Mouse (Mus musculus): Measurements from ENCODE around the gene Fnbp4. TPM values are rescaled to one million over a fixed set of nuclear protein-coding genes. Genes with fewer than 3 reads are reported as not detected.

The Fnbp4 gene
- polyA plus RNA-seq (2012; rRNA removed), result 20.6 and 21.2 TPM in 2 replicates

- peak within 1 kb of the TSS; percentile 92 for H3K27ac ChIP-seq (ENCODE audit: insufficient read depth, low read depth, low read length)
- DNase-seq, result peak; percentile 100
- H3K27me3 ChIP-seq (replicated peaks; ENCODE audit: control insufficient read depth, insufficient read depth, low read length), result no peaks in the 10 kb centered on the region
- H3K4me1 ChIP-seq (ENCODE audit: control insufficient read depth, insufficient read depth, low read length), result peaks cover 6% of the 10 kb centered on the region; the same call in 1 of the 2 replicates
- under 1% methylated on average over 44 of the region's 44 CpGs for WGBS
- H3K36me3 ChIP-seq (ENCODE audit: control insufficient read depth, insufficient read depth, low read length), result peaks cover 3% of the 10 kb centered on the region; the same call in 1 of the 2 replicates
- TF ChIP-seq POLR2A (IDR thresholded peaks at IDR 0.05; ENCODE audit: low read depth, low read length), result peak; percentile 10
- TF ChIP-seq CTCF (conservative IDR thresholded peaks at IDR 0.05; ENCODE audit: insufficient read depth, insufficient read length, low read depth, low read length), result no peak
- H3K4me3 ChIP-seq (ENCODE audit: insufficient read depth, low read depth, low read length), result peak within 1 kb of the TSS; percentile 86
Measured at GRCm38 (mm10) chr2:90745053-90745678, at the start of gene Fnbp4. Fnbp4 (plus strand) TSS chr2:90745370.

- Histone ChIP-seq H3K4me1 (ENCODE audit: control insufficient read depth, insufficient read depth, low read length) (peaks cover 5% of the 10 kb centered on the region; the same call in 1 of the 2 replicates), H3K27me3 (replicated peaks; ENCODE audit: control insufficient read depth, insufficient read depth, low read length) (no peaks in the 10 kb centered on the region), H3K27ac (ENCODE audit: insufficient read depth, low read depth, low read length) (no peak overlapping the region), H3K4me3 (ENCODE audit: insufficient read depth, low read depth, low read length) (no peak overlapping the region), H3K36me3 (ENCODE audit: control insufficient read depth, insufficient read depth, low read length) (peaks cover 12% of the 10 kb centered on the region)
- 39% methylated on average over 4 of the region's 4 CpGs for WGBS
- DNase-seq, result peak; percentile 75
- TF ChIP-seq CTCF (conservative IDR thresholded peaks at IDR 0.05; ENCODE audit: insufficient read depth, insufficient read length, low read depth, low read length) (no peak), POLR2A (IDR thresholded peaks at IDR 0.05; ENCODE audit: low read depth, low read length) (no peak)
Measured at GRCm38 (mm10) chr2:90700943-90701342, 44.2 kb upstream of the Fnbp4 start.

GRCm38 (mm10) chr2:90708548-90708947, 36.6 kb upstream of the Fnbp4 start:
- no peak overlapping the region for H3K27ac ChIP-seq (ENCODE audit: insufficient read depth, low read depth, low read length)
- H3K27me3 ChIP-seq (replicated peaks; ENCODE audit: control insufficient read depth, insufficient read depth, low read length), result no peaks in the 10 kb centered on the region
- 78% methylated on average over 1 of the region's 1 CpGs for WGBS
- H3K4me3 ChIP-seq (ENCODE audit: insufficient read depth, low read depth, low read length), result no peak overlapping the region
- H3K36me3 ChIP-seq (ENCODE audit: control insufficient read depth, insufficient read depth, low read length), result peaks cover 9% of the 10 kb centered on the region
- DNase-seq, result no peak
- no peaks in the 10 kb centered on the region for H3K4me1 ChIP-seq (ENCODE audit: control insufficient read depth, insufficient read depth, low read length)
- TF ChIP-seq CTCF (conservative IDR thresholded peaks at IDR 0.05; ENCODE audit: insufficient read depth, insufficient read length, low read depth, low read length) (no peak), POLR2A (IDR thresholded peaks at IDR 0.05; ENCODE audit: low read depth, low read length) (no peak)

GRCm38 (mm10) chr2:90715555-90716092, 29.5 kb upstream of the Fnbp4 start:
- Histone ChIP-seq H3K4me3 (ENCODE audit: insufficient read depth, low read depth, low read length) (no peak overlapping the region), H3K27ac (ENCODE audit: insufficient read depth, low read depth, low read length) (no peak overlapping the region), H3K36me3 (ENCODE audit: control insufficient read depth, insufficient read depth, low read length) (peaks cover 2% of the 10 kb centered on the region), H3K4me1 (ENCODE audit: control insufficient read depth, insufficient read depth, low read length) (peaks cover 3% of the 10 kb centered on the region; the same call in 1 of the 2 replicates), H3K27me3 (replicated peaks; ENCODE audit: control insufficient read depth, insufficient read depth, low read length) (no peaks in the 10 kb centered on the region)
- no peak for DNase-seq
- 95% methylated on average over 7 of the region's 7 CpGs for WGBS
- TF ChIP-seq POLR2A (IDR thresholded peaks at IDR 0.05; ENCODE audit: low read depth, low read length), result no peak

GRCm38 (mm10) chr2:90717366-90717765, 27.8 kb upstream of the Fnbp4 start:
- Histone ChIP-seq H3K27me3 (replicated peaks; ENCODE audit: control insufficient read depth, insufficient read depth, low read length) (no peaks in the 10 kb centered on the region), H3K27ac (ENCODE audit: insufficient read depth, low read depth, low read length) (peak overlapping the region; percentile 55; the same call in 1 of the 2 replicates), H3K4me3 (ENCODE audit: insufficient read depth, low read depth, low read length) (no peak overlapping the region), H3K4me1 (ENCODE audit: control insufficient read depth, insufficient read depth, low read length) (peaks cover 3% of the 10 kb centered on the region; the same call in 1 of the 2 replicates), H3K36me3 (ENCODE audit: control insufficient read depth, insufficient read depth, low read length) (no peaks in the 10 kb centered on the region; the same call in 1 of the 2 replicates)
- peak; percentile 52 for DNase-seq
- whole genome bisulfite sequencing, result 55% methylated on average over 4 of the region's 4 CpGs
- TF ChIP-seq POLR2A (IDR thresholded peaks at IDR 0.05; ENCODE audit: low read depth, low read length) (no peak), CTCF (conservative IDR thresholded peaks at IDR 0.05; ENCODE audit: insufficient read depth, insufficient read length, low read depth, low read length) (no peak)

- no peak for DNase-seq
- H3K36me3 ChIP-seq (ENCODE audit: control insufficient read depth, insufficient read depth, low read length), result no peaks in the 10 kb centered on the region; the same call in 1 of the 2 replicates
- no peaks in the 10 kb centered on the region for H3K27me3 ChIP-seq (replicated peaks; ENCODE audit: control insufficient read depth, insufficient read depth, low read length)
- WGBS, result 82% methylated on average over 5 of the region's 5 CpGs
- H3K4me1 ChIP-seq (ENCODE audit: control insufficient read depth, insufficient read depth, low read length), result peaks cover 3% of the 10 kb centered on the region; the same call in 1 of the 2 replicates
- H3K27ac ChIP-seq (ENCODE audit: insufficient read depth, low read depth, low read length), result peak overlapping the region; percentile 46; the same call in 1 of the 2 replicates
- TF ChIP-seq POLR2A (IDR thresholded peaks at IDR 0.05; ENCODE audit: low read depth, low read length), result no peak
- no peak for TF ChIP-seq CTCF (conservative IDR thresholded peaks at IDR 0.05; ENCODE audit: insufficient read depth, insufficient read length, low read depth, low read length)
- H3K4me3 ChIP-seq (ENCODE audit: insufficient read depth, low read depth, low read length), result no peak overlapping the region
Measured at GRCm38 (mm10) chr2:90717948-90718347, 27.2 kb upstream of the Fnbp4 start.

- DNase-seq, result no peak
- H3K27me3 ChIP-seq (replicated peaks; ENCODE audit: control insufficient read depth, insufficient read depth, low read length), result no peaks in the 10 kb centered on the region
- 98% methylated on average over 3 of the region's 3 CpGs for WGBS
Measured at GRCm38 (mm10) chr2:90726818-90727217, 18.4 kb upstream of the Fnbp4 start.

More at GRCm38 (mm10) chr2:90726818-90727217, 18.4 kb upstream of the Fnbp4 start:
- H3K27ac ChIP-seq (ENCODE audit: insufficient read depth, low read depth, low read length), result no peak overlapping the region
- H3K36me3 ChIP-seq (ENCODE audit: control insufficient read depth, insufficient read depth, low read length), result peaks cover 8% of the 10 kb centered on the region
- no peak overlapping the region for H3K4me3 ChIP-seq (ENCODE audit: insufficient read depth, low read depth, low read length)
- H3K4me1 ChIP-seq (ENCODE audit: control insufficient read depth, insufficient read depth, low read length), result no peaks in the 10 kb centered on the region
- TF ChIP-seq POLR2A (IDR thresholded peaks at IDR 0.05; ENCODE audit: low read depth, low read length) (no peak), CTCF (conservative IDR thresholded peaks at IDR 0.05; ENCODE audit: insufficient read depth, insufficient read length, low read depth, low read length) (no peak)
